Mouse (Mus musculus) NIH3T3 (cell line): ENCODE measurements around the gene Itpkc.
A peak's percentile ranks its signal among the peaks of the same experiment; 100 is the strongest.

ENCODE experiments used
- DNase-seq: peaks from one replicate; pipeline ENCODE4 v3.0.0-alpha.2; 2012; ENCODE audit warnings: low read depth

The Itpkc gene

DNA sequence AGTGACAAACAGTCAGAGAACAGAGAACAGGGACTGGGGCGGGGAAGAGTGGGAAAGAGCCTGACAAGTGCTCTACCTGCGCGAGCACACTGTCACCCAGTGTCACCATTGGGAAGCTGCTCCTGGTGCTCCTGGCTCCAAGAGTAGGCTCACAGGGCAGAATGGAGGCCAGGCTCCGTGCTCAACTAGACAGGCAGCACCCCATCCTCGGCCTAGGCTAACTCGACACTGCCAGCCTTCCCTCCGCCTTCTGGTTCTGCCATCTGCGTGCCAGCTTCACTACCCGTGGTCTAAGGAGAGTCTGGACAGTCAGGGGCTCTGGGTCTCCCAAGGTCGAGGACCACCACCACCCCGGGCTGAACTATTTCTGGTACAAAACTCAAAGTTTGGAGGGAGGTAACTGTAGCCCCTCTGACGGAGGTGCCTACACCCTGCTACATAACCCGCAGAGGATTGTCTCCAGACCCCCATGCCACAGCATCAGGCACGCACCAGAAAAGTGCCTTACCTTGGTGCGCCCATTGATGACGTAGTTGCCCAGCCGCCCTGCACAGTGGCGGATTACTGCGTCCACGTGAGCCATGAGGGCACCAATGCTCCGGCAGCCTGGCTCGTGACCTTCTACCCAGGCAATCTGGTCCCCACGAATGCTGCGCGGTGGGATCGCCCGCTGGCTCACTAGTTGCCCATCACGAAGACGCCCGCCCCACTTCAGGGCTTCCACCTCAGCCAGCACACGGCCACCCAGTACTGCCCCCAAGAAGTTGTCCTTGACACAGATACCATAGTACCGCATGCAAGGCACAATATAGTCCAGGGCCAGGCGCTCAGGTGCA is 64.1 kb downstream of the Itpkc start:
- DNase-seq: no peak

DNA sequence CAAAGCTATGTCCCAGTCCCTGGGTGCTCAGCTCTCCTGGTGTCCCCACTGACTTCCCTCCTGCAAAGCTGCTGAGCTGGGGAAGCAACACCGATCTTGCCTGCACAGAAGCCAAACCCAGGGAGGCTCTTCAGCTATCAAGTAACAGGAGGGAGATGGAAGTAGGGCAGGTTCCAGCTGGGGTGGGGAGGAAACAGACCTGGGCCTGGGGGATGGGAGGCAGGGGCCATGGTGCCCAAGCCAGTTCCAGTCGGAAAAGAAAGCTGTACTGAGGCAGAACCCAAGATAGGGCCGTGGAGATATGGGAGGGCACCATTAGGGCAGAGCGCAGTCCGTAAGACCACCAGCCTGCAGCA is 65.0 kb downstream of the Itpkc start:
- no peak for DNase-seq

DNA sequence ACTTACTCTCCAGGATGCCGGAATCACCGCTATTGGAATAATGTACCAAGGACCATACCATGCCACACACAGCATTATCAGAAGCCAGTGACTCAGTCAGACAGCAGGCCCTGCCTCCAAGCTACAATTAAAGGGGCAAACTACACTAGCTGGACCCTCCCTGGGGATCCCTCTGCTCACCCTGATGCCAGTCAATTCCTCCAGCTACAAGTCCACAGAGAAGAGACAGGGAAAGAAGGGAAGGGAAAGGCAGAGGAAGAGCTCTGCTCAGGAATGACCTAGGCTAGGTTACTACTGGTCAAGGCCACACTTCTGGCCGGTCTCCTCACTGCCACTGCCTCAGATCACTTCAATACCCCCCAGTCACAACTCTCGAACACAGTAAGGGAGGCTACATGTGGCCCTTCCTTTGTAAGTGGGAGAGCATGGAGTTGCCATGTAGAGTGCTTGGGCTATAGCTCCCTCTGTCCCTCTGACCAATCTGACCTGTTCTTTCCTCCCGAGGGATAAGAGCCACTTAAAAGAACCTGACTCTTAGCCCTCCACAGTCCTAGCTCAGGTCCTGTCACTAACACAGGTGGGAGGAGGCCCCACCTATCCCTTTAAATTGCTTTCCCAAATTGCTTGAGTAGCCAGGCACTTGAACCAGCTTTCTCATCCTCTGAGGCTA is 65.5 kb downstream of the Itpkc start:
- DNase-seq: no peak

DNA sequence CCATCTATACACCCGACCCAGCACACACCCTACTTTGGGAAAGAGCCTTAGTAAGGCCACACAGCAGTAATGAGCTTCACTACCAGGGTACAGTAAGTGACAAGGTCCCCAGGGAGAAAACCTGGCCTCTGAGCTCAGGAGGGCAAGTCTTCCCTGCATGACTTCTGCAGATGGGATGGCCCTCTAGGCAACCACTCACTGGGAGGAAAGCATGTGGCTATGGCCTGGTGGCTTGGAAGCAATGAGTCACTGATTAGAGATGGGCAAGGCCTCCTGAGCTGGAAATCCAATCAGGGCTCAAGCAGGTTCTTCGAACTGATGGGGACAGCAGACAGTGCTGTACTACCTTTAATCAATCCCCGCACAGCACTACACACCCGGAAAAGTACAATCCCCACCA is 66.7 kb downstream of the Itpkc start:
- DNase-seq: peak; percentile 52

DNA sequence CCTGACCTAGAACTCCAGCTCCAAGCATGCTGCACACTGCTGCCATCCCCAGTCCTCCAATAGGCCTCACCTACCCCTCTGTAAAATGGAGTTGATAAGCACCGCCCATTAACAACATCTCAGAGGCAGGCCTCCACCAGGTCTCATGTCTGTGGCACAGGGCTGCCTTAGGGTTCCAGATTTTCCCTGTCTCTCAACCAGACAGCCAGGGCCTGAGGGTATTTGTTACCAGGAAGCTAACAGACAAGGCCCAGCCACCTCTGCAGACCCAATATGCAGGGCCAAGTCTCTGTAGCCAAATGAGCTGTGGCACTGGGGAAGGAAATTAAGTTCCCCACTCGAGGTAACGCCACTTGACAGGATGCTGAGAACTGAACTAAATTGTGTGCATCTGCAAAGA is 67.5 kb downstream of the Itpkc start:
- DNase-seq: no peak

DNA sequence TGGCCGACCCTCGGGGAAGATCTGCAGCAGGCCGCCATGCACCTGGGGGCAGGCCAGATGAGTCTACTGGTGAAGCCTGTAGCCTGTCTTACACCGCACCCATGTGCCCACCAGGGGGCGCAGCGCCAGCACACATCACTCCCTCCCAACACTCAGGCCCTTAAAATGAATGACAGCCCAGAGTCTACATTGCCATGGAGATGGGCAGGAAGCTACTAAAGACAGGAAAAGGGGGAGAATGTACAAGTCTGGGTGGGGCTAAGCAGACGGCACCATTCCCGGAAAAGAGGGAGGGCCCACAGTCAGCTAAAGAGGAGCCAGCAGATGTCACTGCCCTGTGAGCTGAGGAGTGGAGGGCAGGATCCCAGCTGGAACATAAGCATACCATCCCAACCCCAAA is 68.6 kb downstream of the Itpkc start:
- DNase-seq: peak; percentile 88

DNA sequence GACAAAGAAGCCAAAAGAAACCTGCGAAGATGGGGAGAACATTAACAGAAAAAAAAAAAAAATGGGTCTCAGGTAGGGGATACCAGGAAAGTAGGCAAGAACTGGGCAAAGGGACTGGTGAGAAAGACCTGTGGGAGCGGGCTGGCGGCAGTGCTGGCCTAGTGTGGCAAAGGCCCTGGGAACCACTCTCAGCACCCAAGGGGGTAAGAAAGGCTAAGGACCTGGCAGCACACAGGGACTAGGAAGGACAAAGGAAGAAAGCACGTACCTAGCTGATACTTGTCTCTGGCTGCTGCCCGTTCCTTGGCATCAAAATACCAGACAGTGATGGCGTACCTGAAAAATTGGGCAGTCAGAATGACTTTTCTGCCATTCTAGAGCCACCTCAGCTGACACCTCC is 69.2 kb downstream of the Itpkc start:
- DNase-seq: no peak

DNA sequence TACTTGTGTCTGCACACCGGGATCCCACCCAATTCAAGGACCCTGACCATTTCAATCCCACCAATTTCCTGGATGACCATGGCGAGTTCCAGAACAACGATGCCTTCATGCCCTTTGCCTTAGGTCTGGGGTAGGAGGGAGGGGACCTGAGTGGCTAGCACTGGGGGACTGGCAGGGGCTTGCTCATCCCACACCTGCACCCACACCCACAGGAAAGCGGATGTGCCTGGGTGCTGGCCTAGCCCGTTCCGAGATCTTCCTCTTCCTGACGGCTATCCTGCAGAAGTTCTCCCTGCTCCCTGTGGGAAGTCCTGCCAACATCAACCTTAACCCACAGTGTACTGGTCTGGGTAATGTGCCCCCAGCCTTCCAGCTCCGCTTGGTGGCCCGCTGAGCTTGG is 70.3 kb downstream of the Itpkc start:
- no peak for DNase-seq
